Mouse (Mus musculus) small intestine, adult 2 months (tissue): ENCODE results near the gene Cbx4. TPM values are rescaled to one million over a fixed set of nuclear protein-coding genes. Genes with fewer than 3 reads are reported as not detected.
A peak's percentile ranks its signal among the peaks of the same experiment; 100 is the strongest.

Experiments used
- H3K27ac ChIP-seq: fragments of 200-500 bp; 2 replicates; pipeline ENCODE4 v1.5.1; 2012; ENCODE audit warnings: low read depth, low read length, control low read depth, inconsistent platforms; ENCODE audit not compliant: insufficient read depth
- H3K27me3 ChIP-seq: fragments of 200-500 bp; 2 replicates; pipeline ENCODE4 v1.6.1; 2012; ENCODE audit warnings: mild to moderate bottlenecking, moderate library complexity, low read length, inconsistent platforms; ENCODE audit not compliant: control insufficient read depth, insufficient read depth
- H3K36me3 ChIP-seq: fragments of 200-500 bp; 2 replicates; pipeline ENCODE4 v1.6.1; 2012; ENCODE audit warnings: mild to moderate bottlenecking, low read length, control low read depth, inconsistent platforms; ENCODE audit not compliant: control insufficient read depth, insufficient read depth
- H3K4me1 ChIP-seq: fragments of 200-500 bp; 2 replicates; pipeline ENCODE4 v1.6.1; 2012; ENCODE audit warnings: low read length, inconsistent platforms, mixed read lengths; ENCODE audit not compliant: control insufficient read depth, insufficient read depth, insufficient read length
- H3K4me3 ChIP-seq: fragments of 200-500 bp; 2 replicates; pipeline ENCODE4 v1.5.1; 2012; ENCODE audit warnings: low read depth, mild to moderate bottlenecking, control low read depth, inconsistent platforms, low read length, moderate library complexity
- CTCF ChIP-seq: fragments of 200-500 bp; IDR thresholded peaks from 2 replicates; pipeline ENCODE4 v1.5.1; 2012; ENCODE audit warnings: low read depth, mild to moderate bottlenecking, control low read depth, inconsistent platforms, low read length, moderate library complexity, mixed read lengths; ENCODE audit not compliant: insufficient replicate concordance, insufficient read length; ENCODE audit errors: extremely low read depth
- POLR2A ChIP-seq: fragments of 200-500 bp; IDR thresholded peaks from 2 replicates; pipeline ENCODE4 v1.6.1; 2012; ENCODE audit warnings: low read depth, mild to moderate bottlenecking, control low read depth, inconsistent platforms, low read length, moderate library complexity
- WGBS: fragments of 180-500 bp; shearing (Covaris S2); methylation state at CpG from one replicate; pipeline ENCODE4 v1.1.7; 2018; 5-methylcytosine and 5-hydroxymethylcytosine counted together
- polyA plus RNA-seq: library from polyadenylated mRNA; depleted of rRNA; stranded (reverse); fragments of >200 nt; gene quantifications from 2 replicates; pipeline ENCODE4 v1.2.3, GENCODE M21; 2012

Cbx4 gene
- polyA plus RNA-seq, 1 experiment, result 7.6 TPM

DNA sequence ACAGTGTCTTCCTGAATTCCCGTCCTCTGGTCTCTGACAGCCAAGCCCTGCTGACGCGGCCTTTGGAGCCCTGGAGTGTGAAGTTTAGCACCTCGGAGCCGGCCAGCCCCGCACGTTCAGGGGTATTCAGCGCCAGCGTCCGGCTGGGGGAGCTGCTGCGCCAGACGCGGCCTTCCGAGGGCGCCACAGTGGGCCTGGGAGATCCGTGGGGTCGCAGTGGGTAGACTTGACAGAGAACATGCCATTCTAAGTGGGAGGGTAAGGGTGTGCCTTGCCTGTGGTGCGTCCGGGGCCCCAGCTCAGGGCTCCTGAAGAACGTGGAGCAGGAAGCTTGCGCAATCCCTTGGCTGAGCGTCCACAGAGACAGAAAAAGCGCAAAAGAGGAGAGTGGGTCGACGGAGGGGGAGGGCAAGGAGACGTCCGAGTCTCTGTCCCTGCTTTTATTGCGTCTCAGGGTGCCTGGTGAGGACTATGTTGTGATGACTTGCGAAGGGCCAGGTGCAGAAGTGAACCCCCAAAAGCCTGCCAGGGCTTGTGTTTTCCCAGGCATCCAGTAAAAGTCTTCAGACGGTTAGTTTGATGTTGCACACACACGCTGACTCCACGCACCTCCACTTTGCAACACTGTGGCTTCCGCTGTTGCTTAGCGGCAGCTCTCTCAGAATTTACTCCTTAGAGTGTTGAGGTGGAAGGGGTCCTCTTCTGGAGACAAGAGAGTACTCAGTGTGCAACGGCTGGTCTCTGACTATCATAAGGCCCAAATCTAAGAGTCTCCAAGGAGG lies 1.5 kb upstream of the Cbx4 start:
- TF ChIP-seq CTCF (no peak), POLR2A (no peak)
- peak overlapping the region; percentile 22 for H3K4me3 ChIP-seq
- WGBS, result 13% methylated on average over 35 of the region's 35 CpGs
- peaks cover 50% of the 10 kb centered on the region for H3K4me1 ChIP-seq
- H3K27ac ChIP-seq, result no peak overlapping the region
- no peaks in the 10 kb centered on the region for H3K36me3 ChIP-seq
- peaks cover 37% of the 10 kb centered on the region for H3K27me3 ChIP-seq

DNA sequence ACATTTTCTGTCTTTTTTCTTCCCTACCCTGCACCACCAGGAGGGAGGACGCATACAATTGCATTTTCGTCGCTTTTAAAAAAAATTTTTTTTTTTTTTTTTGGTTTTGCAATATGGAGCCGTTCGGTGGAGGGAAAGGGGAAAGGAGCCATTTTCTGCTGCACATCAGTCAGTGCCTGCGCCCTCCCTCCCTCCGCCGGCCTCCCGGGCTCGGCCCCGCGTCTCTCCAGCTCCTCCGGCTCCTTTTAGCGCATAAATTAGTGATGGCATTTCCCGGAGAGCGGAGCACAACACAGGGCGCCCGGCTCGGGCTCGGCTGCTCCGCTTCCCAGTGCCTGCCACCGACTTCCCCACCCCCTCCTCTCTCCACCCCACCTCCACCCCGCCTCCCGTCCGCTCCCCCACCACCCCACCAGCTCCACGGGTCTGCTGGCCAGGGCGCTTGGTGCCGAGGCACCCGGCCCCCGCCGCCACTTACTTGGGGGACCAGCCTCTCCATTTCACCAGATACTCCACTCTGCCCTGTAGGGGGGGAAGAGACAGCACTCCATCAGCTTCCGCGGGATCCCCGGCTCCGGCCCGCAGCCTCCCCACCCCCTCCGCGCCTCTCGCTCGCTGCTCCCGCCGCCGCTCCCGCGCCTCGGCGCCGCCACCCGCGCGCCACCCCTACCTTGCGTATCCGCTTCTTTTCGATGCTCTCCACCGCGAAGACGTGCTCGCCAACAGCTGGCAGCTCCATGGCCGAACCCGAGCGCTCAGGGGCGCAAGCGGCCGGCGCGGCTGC lies 550 bp downstream of the Cbx4 start:
- H3K27ac ChIP-seq, result peak overlapping the region; percentile 83
- under 1% methylated on average over 60 of the region's 66 CpGs for WGBS
- peak; percentile 4; the same call in 1 of the 2 replicates for TF ChIP-seq CTCF
- no peak for TF ChIP-seq POLR2A
- H3K27me3 ChIP-seq, result peaks cover 32% of the 10 kb centered on the region
- H3K36me3 ChIP-seq, result peaks cover 15% of the 10 kb centered on the region
- peak overlapping the region; percentile 86 for H3K4me3 ChIP-seq
- H3K4me1 ChIP-seq, result peaks cover 40% of the 10 kb centered on the region

DNA sequence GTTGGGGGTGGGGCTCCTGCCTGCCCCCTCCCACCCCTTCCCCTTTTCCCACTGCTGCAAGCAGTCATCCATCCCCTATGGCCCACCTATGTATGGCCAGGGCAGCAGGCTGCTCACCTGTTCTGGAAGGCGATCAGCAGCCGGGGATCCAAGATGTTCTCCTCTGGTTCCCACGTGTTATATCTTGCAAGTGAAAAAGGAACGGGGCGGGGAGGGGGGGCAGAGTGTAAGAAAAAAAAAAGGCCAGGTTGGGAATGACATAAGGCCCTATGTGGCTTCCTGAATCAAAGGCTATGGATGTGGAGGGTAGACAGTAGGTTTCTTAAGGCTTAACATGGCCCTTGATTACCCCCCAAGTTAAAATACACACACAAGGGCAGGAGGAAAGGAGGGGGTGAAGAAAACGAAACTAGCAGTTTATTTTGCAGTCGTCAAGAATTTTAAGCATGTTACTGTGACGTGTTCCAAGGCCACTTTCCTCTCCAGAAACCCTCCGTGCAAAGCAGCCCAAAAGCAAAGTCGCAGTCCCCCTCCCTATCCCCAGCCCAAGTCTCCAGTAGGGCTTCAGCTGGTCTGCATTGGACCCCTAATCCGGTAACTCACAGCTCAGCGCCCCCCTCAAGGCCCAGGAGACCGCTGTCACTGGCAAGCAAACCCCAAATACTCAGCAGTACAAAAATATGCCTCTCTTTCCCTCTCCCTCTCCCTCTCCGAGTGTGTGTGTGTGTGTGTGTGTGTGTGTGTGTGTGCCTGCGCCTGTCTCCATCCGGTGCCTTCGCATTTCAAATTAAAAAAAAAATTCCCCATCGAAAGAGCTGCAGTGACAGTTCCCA lies 1.4 kb downstream of the Cbx4 start:
- TF ChIP-seq POLR2A (no peak), CTCF (no peak)
- Histone ChIP-seq H3K27ac (peak overlapping the region; percentile 83), H3K36me3 (peaks cover 19% of the 10 kb centered on the region), H3K4me3 (peak overlapping the region; percentile 86), H3K4me1 (peaks cover 32% of the 10 kb centered on the region), H3K27me3 (peaks cover 24% of the 10 kb centered on the region)
- WGBS, result 3% methylated on average over 18 of the region's 18 CpGs

DNA sequence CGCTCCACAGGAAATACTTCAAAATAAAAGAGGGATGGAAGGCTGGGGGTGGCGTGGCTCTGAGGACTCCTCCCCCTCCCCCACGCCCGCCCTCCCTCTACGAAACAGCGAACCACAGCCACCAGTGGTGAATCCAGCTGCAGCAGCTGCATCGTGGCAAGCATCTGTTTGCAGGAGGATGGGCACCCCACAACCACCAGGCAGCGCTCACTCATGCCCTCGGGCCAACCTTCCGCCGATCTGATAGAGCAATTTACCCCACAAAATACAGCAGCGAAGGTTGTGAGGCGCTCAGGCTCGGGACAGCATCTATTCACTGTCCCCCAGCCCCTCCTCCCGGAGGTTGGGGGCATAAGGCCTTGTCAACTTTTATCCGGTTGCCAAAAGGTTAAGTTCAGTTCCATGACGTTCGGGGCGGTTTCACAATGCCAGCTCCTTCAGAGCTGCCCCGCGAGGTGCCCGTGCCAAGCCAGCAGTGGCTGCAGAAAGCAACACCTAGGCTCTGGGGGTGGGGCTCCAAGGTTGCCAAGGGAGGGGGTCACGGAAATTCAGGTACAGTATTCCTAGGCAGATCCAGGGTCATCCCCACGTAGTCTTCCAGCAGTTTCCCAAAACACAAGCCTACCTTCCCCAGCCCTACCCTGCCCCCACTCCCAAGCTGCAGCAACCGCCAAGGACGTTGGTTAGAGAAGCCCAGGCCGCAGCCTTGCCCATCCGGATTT lies 2.1 kb downstream of the Cbx4 start:
- H3K27me3 ChIP-seq, result peaks cover 16% of the 10 kb centered on the region
- 8% methylated on average over 28 of the region's 28 CpGs for WGBS
- peaks cover 21% of the 10 kb centered on the region for H3K36me3 ChIP-seq
- peak overlapping the region; percentile 59 for H3K4me3 ChIP-seq
- H3K27ac ChIP-seq, result peak overlapping the region; percentile 83; the same call in 1 of the 2 replicates
- TF ChIP-seq CTCF (0 out of 2 replicates have a peak, but pooled peaks have one; percentile 6), POLR2A (no peak)
- H3K4me1 ChIP-seq, result peaks cover 35% of the 10 kb centered on the region

DNA sequence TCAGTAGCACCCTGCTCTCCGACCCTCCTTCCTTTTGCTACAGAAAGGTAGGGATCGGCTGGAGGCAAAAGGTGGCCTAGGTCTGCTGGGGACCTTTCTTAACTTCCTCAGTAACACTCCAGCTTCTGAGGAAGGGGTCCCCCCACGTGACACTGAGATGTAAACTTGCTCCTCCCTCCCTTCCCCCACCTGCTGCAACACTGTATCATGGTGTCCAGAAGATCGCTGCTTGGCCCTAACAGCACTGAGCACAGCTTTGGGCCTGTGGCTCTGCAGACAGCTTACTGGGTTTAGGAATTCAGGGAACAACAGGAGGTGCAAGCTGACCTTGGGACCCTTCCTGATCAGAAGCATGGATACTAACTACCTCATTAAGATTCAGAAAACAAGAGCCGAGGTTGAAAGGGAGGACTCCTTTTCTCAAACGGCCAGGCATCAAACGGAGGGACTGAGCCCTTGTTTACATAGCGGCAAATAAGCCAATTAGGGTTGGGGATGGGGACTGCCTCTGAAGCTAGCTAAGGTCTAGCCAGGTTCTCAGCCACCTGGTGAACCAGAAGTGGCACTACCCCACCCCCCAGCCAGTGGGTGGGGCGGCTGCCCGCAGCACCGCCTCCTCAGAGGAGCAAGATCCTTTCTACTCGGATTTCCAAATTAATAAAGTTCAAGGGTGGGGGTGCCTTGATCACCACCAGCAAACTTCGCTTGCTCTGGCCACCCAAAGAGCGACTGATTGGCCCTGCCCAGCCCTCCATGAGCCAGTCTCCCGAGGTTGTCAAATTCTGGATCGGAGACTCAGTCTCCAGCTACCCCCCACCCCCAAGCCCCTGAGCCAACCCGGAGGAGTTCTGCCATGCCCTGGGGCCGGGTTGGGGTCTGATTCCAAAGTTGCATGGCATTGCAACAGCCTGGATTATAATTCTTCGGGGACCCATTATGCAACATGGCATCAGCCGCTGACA lies 3.1 kb downstream of the Cbx4 start:
- peaks cover 21% of the 10 kb centered on the region for H3K36me3 ChIP-seq
- H3K27ac ChIP-seq, result no peak overlapping the region
- 38% methylated on average over 20 of the region's 20 CpGs for WGBS
- H3K4me1 ChIP-seq, result peaks cover 37% of the 10 kb centered on the region
- peak overlapping the region; percentile 3 for H3K4me3 ChIP-seq
- TF ChIP-seq POLR2A (no peak), CTCF (no peak)
- peaks cover 7% of the 10 kb centered on the region; the same call in 1 of the 2 replicates for H3K27me3 ChIP-seq
